Comparison of ENCODE assay signal across 15 mouse cellular contexts in genomic region chr9:32549462-32550384, GRCm38 (mm10). TPM values are rescaled to one million over a fixed set of nuclear protein-coding genes. Genes with fewer than 3 reads are reported as not detected.
DNase-seq lines count a peak whose midpoint lies in the region; ATAC-seq and TF ChIP-seq lines count a peak whose summit lies in the region.
"Had no signal": no experiment of that assay in that cellular context is flagged by ENCODE, and none has a peak within 500 bp of the region (broad histone marks: within the 10 kb centered on the region; RNA-seq: fewer than 3 reads in every experiment).

No protein-coding gene starts in this region.

- H3K4me1 ChIP-seq in hindbrain, embryonic 10.5 days (replicated peaks) = peaks cover 63% of the 10 kb centered on the region
- H3K4me1 ChIP-seq in hindbrain, embryonic 14.5 days (replicated peaks; ENCODE audit: control insufficient read depth, insufficient read depth, low read length) = peaks cover 13% of the 10 kb centered on the region
- H3K4me1 ChIP-seq in lung, embryonic 15.5 days = peaks cover 47% of the 10 kb centered on the region
- H3K4me1 ChIP-seq in lung, adult 2 months (ENCODE audit: control insufficient read depth, insufficient read depth, low read length) = peaks cover 4% of the 10 kb centered on the region; the same call in 1 of the 2 replicates
- peaks cover 63% of the 10 kb centered on the region for H3K4me1 ChIP-seq in limb, embryonic 11.5 days (ENCODE audit: control insufficient read depth, insufficient read depth, low read length)

- peak overlapping the region; percentile 74 for H3K27ac ChIP-seq in hindbrain, embryonic 10.5 days
- no peak overlapping the region for H3K27ac ChIP-seq in hindbrain, embryonic 14.5 days
- H3K27ac ChIP-seq in lung, embryonic 15.5 days = peak overlapping the region; percentile 70
- peak overlapping the region; percentile 78 for H3K27ac ChIP-seq in limb, embryonic 11.5 days (replicated peaks; ENCODE audit: low read depth, low read length)
- H3K27ac ChIP-seq: liver, embryonic 13.5 days; stomach, embryonic 15.5 days had no signal

- no peak overlapping the region for H3K4me3 ChIP-seq in hindbrain, embryonic 10.5 days
- H3K4me3 ChIP-seq in hindbrain, embryonic 14.5 days (replicated peaks; ENCODE audit: low read length) = no peak overlapping the region
- no peak overlapping the region for H3K4me3 ChIP-seq in lung, embryonic 15.5 days
- no peak overlapping the region for H3K4me3 ChIP-seq in lung, adult 2 months (replicated peaks; ENCODE audit: extremely low read depth, low read depth, low read length)
- no peak overlapping the region for H3K4me3 ChIP-seq in limb, embryonic 11.5 days (ENCODE audit: low read depth, low read length)
- H3K4me3 ChIP-seq: liver, embryonic 13.5 days; myocyte; stomach, embryonic 15.5 days had no signal

- intact Hi-C loops in left cerebral cortex, postnatal 36 days (cut with DNase I) = no loop called here

- no peak for TF ChIP-seq POLR2A in lung, adult 2 months (IDR thresholded peaks at IDR 0.05; ENCODE audit: borderline replicate concordance, extremely low read depth, low read depth, low read length)

- H3K9me3 ChIP-seq in hindbrain, embryonic 10.5 days = no peaks in the 10 kb centered on the region
- no peaks in the 10 kb centered on the region for H3K9me3 ChIP-seq in hindbrain, embryonic 14.5 days (ENCODE audit: control insufficient read depth, low read length)
- H3K9me3 ChIP-seq in lung, embryonic 15.5 days = no peaks in the 10 kb centered on the region
- H3K9me3 ChIP-seq in limb, embryonic 11.5 days (ENCODE audit: control insufficient read depth, low read length) = no peaks in the 10 kb centered on the region
- H3K9me3 ChIP-seq: liver, embryonic 13.5 days; stomach, embryonic 15.5 days had no signal

- no peak overlapping the region for H3K4me2 ChIP-seq in hindbrain, embryonic 14.5 days (replicated peaks)
- H3K4me2 ChIP-seq in lung, embryonic 15.5 days = no peak overlapping the region; the same call in 1 of the 2 replicates
- peak overlapping the region; percentile 10; the same call in 1 of the 2 replicates for H3K4me2 ChIP-seq in limb, embryonic 11.5 days (ENCODE audit: low read depth, severe bottlenecking)
- H3K4me2 ChIP-seq: liver, embryonic 13.5 days; stomach, embryonic 15.5 days had no signal

- no peak for TF ChIP-seq CTCF in lung, adult 2 months (IDR thresholded peaks at IDR 0.05; ENCODE audit: insufficient read depth, low read length)

- no peak overlapping the region for H3K9ac ChIP-seq in hindbrain, embryonic 14.5 days
- H3K9ac ChIP-seq in lung, embryonic 15.5 days = no peak overlapping the region
- H3K9ac ChIP-seq in limb, embryonic 11.5 days (ENCODE audit: low read length) = peak overlapping the region; percentile 35
- H3K9ac ChIP-seq: liver, embryonic 13.5 days; stomach, embryonic 15.5 days had no signal

- no peaks in the 10 kb centered on the region for H3K36me3 ChIP-seq in hindbrain, embryonic 10.5 days
- no peaks in the 10 kb centered on the region for H3K36me3 ChIP-seq in hindbrain, embryonic 14.5 days (replicated peaks; ENCODE audit: control insufficient read depth, insufficient read depth)
- no peaks in the 10 kb centered on the region for H3K36me3 ChIP-seq in lung, embryonic 15.5 days
- H3K36me3 ChIP-seq in limb, embryonic 11.5 days (ENCODE audit: control insufficient read depth, insufficient read depth, low read length) = no peaks in the 10 kb centered on the region
- H3K36me3 ChIP-seq: liver, embryonic 13.5 days; stomach, embryonic 15.5 days had no signal

- 11% methylated on average over 6 of the region's 6 CpGs for WGBS in hindbrain, embryonic 10.5 days
- WGBS in hindbrain, embryonic 14.5 days = 18% methylated on average over 6 of the region's 6 CpGs
- WGBS in lung, embryonic 15.5 days = 21% methylated on average over 6 of the region's 6 CpGs
- 30% methylated on average over 6 of the region's 6 CpGs for WGBS in lung, adult 2 months
- 9% methylated on average over 6 of the region's 6 CpGs for WGBS in limb, embryonic 11.5 days

- H3K27me3 ChIP-seq in hindbrain, embryonic 10.5 days (ENCODE audit: insufficient read depth, poor library complexity, severe bottlenecking) = peaks cover 74% of the 10 kb centered on the region
- H3K27me3 ChIP-seq in hindbrain, embryonic 14.5 days (ENCODE audit: control insufficient read depth, insufficient read depth, low read length) = peaks cover 66% of the 10 kb centered on the region
- peaks cover 14% of the 10 kb centered on the region for H3K27me3 ChIP-seq in lung, embryonic 15.5 days
- no peaks in the 10 kb centered on the region for H3K27me3 ChIP-seq in limb, embryonic 11.5 days (ENCODE audit: control insufficient read depth, insufficient read depth, low read length)

- ATAC-seq in hindbrain, embryonic 14.5 days (ENCODE audit: low FRiP score) = no peak
- ATAC-seq in lung, embryonic 15.5 days (ENCODE audit: borderline replicate concordance, extremely low read depth, low FRiP score, low TSS enrichment) = peak; percentile 63; the same call in 1 of the 2 replicates
- ATAC-seq in limb, embryonic 11.5 days (ENCODE audit: insufficient number of reproducible peaks, low FRiP score, low TSS enrichment, low read depth) = no peak

- peak; percentile 40 for DNase-seq in hindbrain, embryonic 10.5 days (ENCODE audit: low spot score)
- DNase-seq in hindbrain, embryonic 14.5 days (ENCODE audit: low spot score) = no peak
- no peak for DNase-seq in lung, adult 2 months
- peak; percentile 63 for DNase-seq in embryo, embryonic 10.5 days (ENCODE audit: low spot score)
- DNase-seq in limb, embryonic 11.5 days (ENCODE audit: low spot score) = peak; percentile 61
- no peak for DNase-seq in left cerebral cortex, postnatal 36 days (ENCODE audit: low spot score in 2 of 2)
- DNase-seq: cerebellum, adult 2 months; gastrocnemius, postnatal 36 days; heart, postnatal 36 days; kidney, postnatal 25 days; layer of hippocampus, postnatal 36 days; liver, embryonic 13.5 days had no signal

RNA-seq across cellular contexts. Expression of gene Fli1, which starts 7.1 kb away (rescaled TPM):
- polyA plus RNA-seq in hindbrain, embryonic 10.5 days (2016; fragmentation: Nextera tagmentation; extraction: Ambion mirVana) = 23.1 and 26.2 TPM in 2 replicates
- polyA plus RNA-seq in hindbrain, embryonic 14.5 days (2014; fragmentation: Nextera tagmentation; extraction: Ambion mirVana) = 7.9 and 9.1 TPM in 2 replicates
- 34.4 and 35.2 TPM in 2 replicates for polyA plus RNA-seq in lung, embryonic 15.5 days (2015; fragmentation: Nextera tagmentation; extraction: Ambion mirVana)
- polyA plus RNA-seq in lung, adult 2 months (2012; rRNA removed) = 12.9 and 14.1 TPM in 2 replicates
- polyA plus RNA-seq in limb, embryonic 11.5 days (2014; fragmentation: Nextera tagmentation; extraction: Ambion mirVana) = 62.2 and 68.3 TPM in 2 replicates
- total RNA-seq in left cerebral cortex, postnatal 36 days (2021) = 1 to 10 TPM; 5.5 to 7.3 TPM
- polyA plus RNA-seq: myocyte had no signal

Comparison
In these comparisons a context has a peak if more than half of its experiments do, and no peak if none do; other contexts are left out.
1. DNase-seq: peak in hindbrain, embryonic 10.5 days (single experiment), embryo, embryonic 10.5 days (single experiment) and limb, embryonic 11.5 days (single experiment); none in hindbrain, embryonic 14.5 days (single experiment), lung, adult 2 months (single experiment) and left cerebral cortex, postnatal 36 days (0 of 2).